Mouse (Mus musculus) cerebellum, adult (tissue): ENCODE results near the gene Papss1.

ENCODE experiments used
- ATAC-seq: cut with Nextera tagmentation; 2 replicates; pipeline ENCODE4 v1.9.2; 2017; ENCODE audit warnings: mild to moderate bottlenecking, moderate library complexity, mixed read lengths; ENCODE audit not compliant: insufficient number of reproducible peaks, low FRiP score, low TSS enrichment

Papss1 gene

DNA sequence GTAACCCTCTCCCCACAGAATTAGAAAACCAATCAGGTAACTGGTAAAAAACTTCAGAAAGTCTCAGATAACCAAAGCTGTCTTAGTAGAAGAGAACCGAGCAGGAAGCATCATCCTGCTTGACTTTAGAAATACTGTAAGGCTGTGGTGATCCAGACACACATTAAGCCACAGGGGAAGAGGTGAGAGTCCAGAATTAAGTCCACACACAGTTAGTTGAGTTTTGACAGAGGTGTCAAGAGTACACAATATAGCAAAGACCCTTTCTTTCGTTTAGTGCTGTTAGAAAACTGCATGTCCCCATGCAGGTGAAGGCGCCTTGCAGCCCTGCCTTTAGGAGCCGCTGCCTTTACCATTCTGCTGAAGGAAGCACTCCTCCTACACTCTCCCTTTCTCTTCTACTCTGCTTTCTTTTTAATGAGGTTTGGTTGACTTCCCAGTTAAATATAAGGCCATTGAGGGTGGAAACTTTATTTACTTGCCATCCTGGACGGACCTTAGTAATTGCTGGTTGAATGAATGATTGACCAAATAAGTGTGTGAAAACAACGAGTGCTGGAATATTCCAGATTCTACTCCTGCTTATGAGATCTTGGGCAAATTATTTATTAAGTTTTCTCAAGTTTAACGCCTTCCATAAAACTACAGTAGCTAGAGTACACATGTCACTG lies 14.0 kb downstream of the Papss1 start:
- no peak for ATAC-seq

DNA sequence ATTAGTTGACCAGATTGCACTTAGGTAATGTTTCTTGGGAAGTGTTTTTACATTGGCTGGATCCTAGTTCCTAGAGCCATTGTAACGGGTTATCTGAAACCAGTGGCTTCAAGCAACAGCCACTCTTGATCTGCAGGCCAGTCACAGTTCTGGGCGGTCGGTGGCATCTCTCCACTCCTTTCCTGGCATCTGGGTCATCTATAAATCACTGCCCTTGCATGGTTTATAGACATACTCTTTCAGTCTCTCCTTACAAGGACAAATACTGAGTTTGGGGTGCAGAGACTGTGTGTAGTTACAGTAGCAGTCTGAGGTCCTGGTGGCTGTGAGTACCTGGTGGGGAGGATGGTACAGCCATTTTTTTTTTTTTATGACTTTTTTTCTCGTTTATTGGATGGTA lies 15.5 kb downstream of the Papss1 start:
- ATAC-seq: no peak

DNA sequence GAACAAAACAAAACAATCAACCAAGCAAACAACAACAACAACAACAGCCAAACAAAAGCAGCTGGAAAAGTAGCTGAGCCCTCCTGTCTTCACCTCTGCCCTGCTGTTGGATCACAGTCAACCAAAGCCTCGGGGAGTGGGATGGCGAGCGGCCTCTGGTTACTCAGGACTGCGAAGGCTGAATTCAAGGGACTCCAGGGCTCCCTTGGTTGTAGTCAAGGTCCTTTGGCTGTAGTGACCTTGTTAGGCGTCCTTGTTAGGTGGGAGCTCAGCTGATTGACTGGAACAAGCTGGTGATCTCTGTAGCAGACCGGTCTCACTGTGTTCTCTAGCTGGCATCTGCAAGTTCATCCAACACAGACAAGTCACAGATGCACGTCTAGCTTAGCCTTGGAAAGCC lies 16.5 kb downstream of the Papss1 start:
- ATAC-seq: no peak

DNA sequence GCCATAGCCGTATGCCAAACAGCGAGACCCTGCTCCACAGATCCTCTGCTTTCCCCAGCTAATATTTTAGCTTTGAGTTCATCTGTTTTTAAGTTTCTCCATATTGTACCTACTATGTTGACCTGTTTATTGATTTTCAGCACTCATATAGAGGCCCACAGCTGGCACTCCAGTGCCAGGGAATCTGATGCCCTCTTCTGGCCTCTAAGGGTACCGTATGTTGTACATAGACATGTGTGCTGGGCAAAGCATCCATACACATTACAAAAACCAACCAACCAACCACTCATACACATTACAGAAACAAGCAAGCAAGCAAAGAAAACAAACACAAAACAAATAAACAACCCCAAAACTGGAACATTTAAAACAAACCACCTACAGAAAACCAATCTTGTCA lies 22.2 kb downstream of the Papss1 start:
- no peak for ATAC-seq

DNA sequence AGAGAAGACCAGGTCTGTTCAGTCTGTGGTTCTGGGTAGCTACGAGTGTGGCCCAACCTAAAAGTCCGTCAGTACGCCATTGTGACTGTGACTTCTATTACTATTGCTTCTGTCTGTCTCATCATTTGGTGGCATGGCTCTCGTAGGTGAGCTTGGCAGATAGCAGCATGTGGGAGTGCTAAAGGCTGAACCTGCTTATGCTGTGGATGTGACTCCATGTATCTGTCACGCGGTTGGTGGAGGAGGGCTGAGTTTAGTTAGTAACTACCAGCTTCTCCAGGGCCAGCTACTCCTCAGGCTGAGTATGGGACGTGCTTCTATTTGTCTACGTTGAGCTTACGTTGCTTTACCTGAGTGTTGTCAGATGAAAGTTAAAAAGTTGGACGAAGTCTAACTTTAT lies 23.4 kb downstream of the Papss1 start:
- ATAC-seq: no peak

DNA sequence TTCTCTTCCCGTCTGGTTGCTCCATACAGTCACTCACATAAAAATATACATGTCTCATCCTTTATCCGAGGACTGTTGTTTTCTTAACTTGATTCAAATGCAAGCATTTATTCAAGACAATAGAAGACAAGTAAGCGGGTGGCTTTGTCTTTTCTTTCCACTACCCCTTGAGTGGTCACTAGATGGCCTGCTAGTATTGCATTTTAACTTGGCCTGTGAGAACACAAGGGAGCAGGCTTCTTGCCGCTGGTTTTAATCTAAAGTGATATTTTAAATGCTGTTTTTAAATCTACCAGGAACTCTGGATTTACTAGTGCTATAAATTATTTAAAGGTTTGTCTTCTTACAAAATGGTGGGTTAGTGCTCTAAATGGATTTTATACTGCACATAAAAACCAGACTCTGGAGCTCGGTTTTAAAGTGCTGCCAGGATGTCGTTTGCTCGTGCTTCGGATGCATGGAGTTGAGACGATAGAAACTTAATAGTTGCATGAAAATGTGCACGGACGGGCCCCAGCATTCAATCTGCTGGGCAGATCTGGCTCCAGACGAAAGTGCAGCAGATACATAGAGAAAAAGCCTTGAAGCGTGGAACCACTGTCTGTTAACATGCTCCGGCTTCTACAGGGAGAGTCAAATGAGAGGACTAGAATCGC lies 28.7 kb downstream of the Papss1 start:
- no peak for ATAC-seq

DNA sequence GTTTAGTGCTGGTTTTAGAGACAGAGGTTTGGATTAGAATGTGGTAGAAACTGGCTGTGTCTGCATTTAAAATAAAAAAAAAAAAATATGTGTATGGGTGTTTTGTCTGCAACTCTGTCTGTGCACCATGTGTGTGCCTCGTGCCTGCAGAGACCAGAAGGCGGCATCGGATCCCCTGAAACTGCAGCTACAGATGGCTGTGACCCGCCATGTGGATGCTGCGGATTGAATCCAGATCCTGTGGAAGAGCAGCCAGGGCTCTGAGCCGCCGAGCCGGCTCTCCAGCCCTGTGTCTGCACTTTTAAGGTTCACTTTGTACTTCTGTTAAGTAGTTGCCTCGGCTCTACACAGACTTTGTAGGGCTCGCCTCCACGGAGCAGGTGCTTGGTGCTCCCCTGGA lies 29.8 kb downstream of the Papss1 start:
- ATAC-seq: no peak

DNA sequence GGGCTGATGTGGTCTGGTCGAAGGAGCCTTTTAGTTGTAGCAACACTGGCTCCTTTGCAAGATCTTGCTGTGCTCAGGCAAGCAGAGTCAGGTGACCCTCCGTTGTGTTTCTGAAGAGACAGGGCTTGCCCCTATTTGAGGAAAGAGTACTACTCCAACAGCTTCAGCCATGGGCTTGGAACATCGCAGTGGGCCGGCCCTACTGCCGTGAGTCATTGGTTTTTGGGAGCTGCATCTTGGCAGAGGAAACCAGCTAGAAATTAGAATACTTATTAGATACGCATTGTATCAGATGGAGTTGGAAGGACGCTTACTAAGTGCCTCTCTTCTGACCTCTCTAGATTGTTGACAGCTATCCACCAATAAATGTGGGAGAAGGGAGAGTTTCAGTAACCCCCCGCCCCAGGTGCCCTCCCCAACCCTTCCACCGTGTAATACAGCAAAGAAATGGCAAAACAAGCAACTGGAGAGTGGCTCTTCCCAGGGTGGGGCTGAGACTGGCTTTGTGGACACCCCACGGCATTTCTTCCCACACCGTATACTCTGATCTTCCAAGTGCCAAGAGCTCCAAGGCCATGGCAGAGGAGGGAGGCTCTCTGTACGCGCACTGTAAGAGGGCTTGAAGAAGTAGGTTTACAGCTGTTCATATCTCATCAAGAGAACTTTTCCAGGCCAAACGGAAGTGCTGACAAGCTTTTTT lies 31.1 kb downstream of the Papss1 start:
- ATAC-seq: no peak

DNA sequence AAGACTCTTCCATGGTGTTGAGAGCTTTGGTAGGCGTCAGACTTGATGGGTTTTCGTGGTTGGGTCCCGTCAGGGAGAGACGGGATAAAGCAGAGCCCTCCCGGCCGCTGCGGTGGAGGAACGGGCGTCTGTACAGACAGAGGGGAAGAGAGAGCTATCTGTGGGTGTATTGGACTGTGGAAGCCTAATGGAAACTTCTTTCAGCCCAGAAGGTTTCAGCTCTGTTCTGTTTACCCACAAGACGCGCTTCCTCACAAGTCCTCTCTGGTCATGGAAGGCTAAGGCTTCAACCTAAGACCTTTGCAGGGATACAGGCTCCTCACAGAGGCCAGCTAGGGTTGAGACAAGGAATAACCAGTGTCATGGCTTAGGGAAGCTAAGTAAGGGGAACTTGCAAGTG lies 36.2 kb downstream of the Papss1 start:
- no peak for ATAC-seq

DNA sequence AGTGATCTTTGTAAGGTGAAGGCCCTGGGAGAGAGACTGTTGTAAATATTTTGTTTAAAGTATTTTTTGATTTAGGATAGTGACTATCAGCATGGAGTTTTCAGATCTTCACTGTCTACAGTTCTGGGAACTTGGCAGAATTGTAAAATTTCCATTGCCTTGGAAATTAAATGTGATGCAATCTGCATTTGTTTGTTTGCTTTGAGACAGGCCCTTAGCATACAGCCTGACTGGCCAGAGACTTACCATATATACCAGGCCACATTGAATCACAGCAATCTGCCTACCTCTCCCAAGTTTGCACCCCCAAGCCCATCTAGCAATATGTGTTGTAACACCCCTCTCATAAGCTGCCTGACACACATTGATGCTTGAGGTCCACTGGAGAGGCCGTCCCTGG lies 36.8 kb downstream of the Papss1 start:
- no peak for ATAC-seq

DNA sequence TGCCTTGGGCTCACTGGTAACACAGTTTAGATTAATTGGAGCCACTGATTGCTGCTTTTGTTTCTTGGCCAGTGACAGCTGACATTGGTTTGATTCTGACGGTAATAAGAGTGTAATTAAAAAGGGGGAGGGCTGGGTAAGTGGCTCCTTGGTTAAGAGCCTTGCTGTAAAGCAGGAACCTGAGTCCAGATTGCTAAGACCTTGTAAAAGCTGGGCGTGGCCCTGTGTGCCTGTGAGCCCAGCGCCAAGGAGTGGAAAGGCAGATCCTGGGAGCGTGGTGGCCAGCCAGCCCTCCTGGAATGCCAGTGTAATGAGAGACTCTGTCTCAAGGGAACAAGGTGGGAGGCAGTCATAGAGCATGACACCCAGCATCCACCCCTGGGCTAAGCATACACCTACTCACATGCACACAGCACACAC lies 38.4 kb downstream of the Papss1 start:
- 0 out of 2 replicates have a peak, but pooled peaks have one; percentile 15 for ATAC-seq

DNA sequence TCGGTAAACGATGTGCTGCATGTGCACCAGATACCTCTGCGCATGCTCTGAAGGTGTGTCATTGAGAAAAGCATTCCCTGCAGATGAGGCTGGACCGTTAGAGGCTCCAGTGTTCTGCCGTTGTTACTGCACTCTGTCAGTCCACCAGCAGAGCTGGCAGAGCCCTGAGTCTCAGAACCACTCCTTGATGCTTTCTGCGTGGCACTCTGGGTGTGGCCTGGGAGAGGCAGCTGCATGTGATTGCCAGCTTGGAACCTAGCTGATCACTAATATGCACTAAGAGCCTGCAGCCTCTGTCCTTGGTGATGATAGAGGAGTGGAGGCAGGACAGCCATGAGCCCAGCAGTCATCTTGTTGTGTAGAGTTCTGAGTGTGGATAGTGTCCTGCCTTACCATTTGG lies 43.5 kb downstream of the Papss1 start:
- ATAC-seq: no peak

DNA sequence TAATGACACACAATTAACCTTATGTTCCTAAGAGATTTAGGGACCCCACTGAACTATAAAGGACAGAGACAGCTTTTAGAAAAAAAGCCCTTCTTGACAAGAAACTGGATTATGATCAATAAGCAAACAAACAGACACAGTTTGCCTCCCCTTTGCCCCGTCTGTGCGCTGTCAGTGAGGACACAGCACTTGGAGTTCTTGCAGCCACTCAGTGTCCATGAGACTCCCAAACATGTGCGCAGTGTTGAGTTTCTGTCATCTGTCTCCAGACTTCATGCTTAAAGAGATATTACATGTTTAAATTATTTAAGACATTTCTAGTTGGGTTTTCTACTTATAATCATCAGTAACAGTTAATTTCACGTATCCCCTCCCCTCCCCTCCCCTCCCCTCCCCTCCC lies 45.1 kb downstream of the Papss1 start:
- ATAC-seq: no peak

DNA sequence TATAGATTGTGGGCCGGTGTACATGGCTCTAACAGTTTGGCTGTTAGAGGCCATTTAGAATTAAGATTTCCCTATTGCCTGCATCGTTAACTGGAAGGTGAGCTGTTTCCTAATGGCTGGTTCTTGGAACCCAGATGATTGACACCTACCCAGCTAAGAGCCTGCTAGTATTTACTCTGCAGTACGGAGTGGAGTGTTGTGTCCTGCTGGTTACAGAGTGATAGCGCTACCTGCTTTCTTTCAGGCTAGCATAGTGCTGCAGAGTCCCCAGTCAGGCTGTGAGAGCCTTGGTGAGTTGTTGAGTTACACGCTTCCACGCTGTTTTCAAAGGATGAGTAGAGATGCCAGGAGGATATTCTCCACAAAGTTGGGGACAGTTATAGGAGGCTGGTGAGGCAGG lies 46.0 kb downstream of the Papss1 start:
- no peak for ATAC-seq

DNA sequence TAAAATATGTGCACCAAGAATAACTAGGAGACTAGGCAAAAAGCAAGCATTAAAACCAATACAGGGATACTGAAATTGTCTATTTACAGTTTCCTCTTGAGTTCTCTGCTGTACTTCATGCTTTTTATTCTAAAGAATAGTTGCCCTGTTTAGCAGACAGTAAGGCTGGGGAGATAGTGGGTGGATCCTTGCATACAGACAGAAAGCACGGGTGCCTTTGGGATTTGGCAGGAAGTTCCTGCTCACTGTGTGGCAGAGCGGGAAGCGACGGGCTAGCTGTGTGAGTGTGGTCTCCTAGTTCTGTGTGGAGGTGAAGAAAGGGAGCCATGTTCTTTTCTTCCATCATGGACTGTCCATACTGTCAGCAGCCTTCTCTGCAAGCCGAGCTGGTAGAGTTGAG lies 48.3 kb downstream of the Papss1 start:
- no peak for ATAC-seq

DNA sequence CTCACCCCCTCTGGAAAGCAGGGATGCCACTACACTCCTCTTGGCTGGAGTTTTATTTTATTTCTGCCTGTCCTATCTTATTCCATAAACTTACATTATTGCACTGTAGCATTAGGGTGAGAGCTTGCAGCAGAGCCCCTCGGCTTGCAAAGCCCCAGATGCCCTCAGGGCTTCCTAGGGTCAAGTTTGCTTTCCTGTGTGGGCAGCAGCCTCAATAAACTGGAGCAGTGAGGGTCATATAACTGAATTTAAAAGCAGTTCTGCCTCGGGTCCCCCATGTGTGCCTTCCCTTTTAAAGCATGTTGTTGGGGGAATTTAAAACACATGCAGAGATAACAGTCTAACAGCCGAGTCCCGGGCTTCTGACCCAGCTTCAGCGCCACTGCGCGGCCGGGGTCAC lies 49.5 kb downstream of the Papss1 start:
- ATAC-seq: no peak

DNA sequence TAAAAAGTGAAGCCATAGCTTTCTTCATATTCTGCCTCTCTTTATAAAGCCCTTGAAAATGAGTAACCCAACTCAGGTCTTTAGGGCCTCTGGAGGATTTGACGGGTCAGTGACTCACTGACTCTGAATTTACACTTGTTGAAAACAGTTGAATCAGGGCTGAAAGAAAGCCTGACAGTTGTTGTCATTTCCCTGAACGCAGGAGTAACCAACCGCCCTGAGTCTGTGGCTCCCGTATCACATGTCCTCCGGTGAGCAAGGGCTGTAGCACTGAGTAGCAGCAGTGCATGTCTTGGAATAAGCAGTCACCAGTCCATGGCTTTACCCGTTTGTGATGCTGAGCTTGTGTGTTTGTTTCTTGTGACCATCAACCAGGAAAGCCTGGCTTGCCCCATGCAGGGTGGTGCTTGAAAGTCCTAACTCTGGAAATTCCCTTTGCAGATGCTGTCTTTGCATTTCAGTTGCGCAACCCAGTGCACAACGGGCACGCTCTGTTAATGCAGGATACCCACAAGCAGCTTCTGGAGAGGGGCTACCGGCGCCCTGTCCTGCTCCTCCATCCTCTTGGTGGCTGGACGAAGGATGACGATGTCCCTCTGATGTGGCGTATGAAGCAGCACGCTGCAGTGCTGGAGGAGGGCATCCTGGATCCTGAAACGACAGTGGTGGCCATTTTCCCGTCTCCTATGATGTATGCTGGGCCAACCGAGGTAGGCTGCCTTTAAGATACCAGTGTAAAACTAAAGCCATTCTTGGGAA lies 54.2 kb downstream of the Papss1 start:
- ATAC-seq: no peak

DNA sequence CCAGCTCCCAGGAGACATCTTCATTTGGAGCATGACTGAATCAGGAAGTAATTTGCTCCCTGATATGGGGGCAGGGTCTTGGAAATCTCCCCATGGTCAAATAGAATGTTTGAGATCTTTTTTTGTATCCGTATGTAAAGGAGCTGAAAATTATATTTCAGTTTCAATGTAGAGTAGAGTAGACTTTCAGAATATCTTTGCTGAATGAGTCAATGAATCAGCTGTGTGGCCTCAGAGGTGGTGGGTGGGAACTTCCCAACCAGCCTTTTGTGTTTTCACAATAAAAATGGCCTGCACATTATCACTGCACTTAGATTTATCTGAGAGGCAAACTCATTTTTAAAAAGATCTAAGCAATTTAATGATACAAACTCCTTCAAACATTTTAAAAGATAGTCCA lies 58.6 kb downstream of the Papss1 start:
- no peak for ATAC-seq

DNA sequence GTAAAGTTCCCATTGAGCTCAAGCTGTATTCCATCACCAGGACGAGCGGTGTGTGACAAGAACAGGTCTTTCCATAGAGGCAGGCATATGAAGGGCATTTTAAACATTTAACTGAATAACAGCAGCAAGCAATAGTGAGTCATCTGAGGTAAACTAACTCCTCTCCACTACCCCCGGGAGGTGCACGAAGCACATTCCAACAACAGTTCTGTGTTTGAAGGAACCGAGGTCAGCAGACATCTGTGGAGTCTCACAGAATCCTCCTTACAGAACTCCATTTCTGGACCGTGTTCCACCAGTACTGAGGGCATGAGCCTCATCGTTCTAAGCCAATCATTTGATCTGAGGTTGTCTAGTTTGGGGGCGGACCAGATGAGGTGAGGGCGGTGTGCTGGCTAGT lies 59.5 kb downstream of the Papss1 start:
- no peak for ATAC-seq

DNA sequence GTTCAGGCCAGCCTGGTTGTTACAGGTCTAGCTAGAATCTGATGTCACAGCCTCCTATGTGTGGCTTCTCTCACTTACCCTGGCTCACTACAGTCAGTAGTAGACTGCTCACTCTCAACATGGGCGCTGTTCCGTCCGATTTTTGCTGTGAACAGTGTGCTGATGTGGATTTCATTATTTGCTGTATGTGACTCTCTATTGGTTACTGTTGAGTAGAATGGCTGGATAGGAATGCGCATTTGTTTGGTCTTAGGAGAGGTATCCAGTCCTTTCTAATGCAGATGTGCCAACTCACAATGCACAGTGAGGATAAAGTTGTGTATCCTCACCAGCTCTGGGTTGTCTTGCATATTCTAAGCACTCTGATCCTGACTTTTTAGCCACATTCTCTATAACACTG lies 62.9 kb downstream of the Papss1 start:
- no peak for ATAC-seq

DNA sequence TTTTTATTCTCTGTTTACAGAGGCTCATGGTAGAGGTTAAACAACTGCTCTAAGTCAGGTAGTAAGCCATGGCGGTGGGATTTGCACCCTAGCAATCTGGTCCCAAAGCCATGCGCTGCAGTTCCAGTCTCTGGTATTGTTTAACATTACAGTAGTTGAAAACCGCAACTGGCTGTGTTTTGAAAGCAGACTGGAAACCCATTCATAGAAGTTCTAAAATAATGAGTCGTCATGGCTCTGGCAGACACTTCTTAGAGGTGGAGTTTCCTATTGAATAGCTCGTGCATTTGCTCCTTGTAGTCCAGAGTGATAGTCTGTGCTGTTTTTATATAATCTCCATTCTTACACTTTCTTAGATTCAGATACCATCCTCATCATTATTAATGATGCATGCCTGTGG lies 63.7 kb downstream of the Papss1 start:
- ATAC-seq: no peak
